Mouse (Mus musculus) neural tube, embryonic 12.5 days (tissue): Measurements from ENCODE around the gene Thoc7. TPM values are rescaled to one million over a fixed set of nuclear protein-coding genes. Genes with fewer than 3 reads are reported as not detected.

Experiments
- ATAC-seq: fragments of 200-750 bp; cut with Nextera tagmentation; 2 replicates; pipeline ENCODE4 v1.8.0; 2017; ENCODE audit warnings: low read depth, mild to moderate bottlenecking, moderate TSS enrichment, moderate library complexity; ENCODE audit not compliant: low FRiP score
- H3K27ac ChIP-seq: fragments of 300-500 bp; sonication (generic); 2 replicates; pipeline ENCODE4 v1.5.1; 2016
- H3K27me3 ChIP-seq: fragments of 300-500 bp; sonication (generic); replicated peaks from 2 replicates; pipeline ENCODE4 v1.6.1; 2016; ENCODE audit warnings: mild to moderate bottlenecking
- H3K36me3 ChIP-seq: fragments of 300-500 bp; sonication (generic); 2 replicates; pipeline ENCODE4 v1.6.1; 2016; ENCODE audit warnings: mild to moderate bottlenecking
- H3K4me1 ChIP-seq: fragments of 300-500 bp; sonication (generic); 2 replicates; pipeline ENCODE4 v1.6.1; 2016
- H3K4me2 ChIP-seq: fragments of 300-500 bp; sonication (generic); replicated peaks from 2 replicates; pipeline ENCODE4 v1.6.1; 2016; ENCODE audit warnings: mild to moderate bottlenecking
- H3K4me3 ChIP-seq: fragments of 300-500 bp; sonication (generic); 2 replicates; pipeline ENCODE4 v1.5.1; 2016
- H3K9ac ChIP-seq: fragments of 300-500 bp; sonication (generic); 2 replicates; pipeline ENCODE4 v1.6.1; 2016; ENCODE audit warnings: mild to moderate bottlenecking
- H3K9me3 ChIP-seq: fragments of 300-500 bp; sonication (generic); 2 replicates; pipeline ENCODE4 v1.6.1; 2016; ENCODE audit warnings: mild to moderate bottlenecking
- WGBS: fragments of 180-500 bp; shearing (Covaris S2); methylation state at CpG from one replicate; pipeline ENCODE4 v1.1.7; 2016; 5-methylcytosine and 5-hydroxymethylcytosine counted together
- polyA plus RNA-seq: library from polyadenylated mRNA; unstranded; fragments of >200 nt; fragmentation: Nextera tagmentation; extraction: Ambion mirVana; gene quantifications from 2 replicates; pipeline ENCODE4 v1.2.1, GENCODE M21; 2016

Thoc7 gene
- polyA plus RNA-seq, 1 experiment from 2014 or later = 190 TPM

DNA sequence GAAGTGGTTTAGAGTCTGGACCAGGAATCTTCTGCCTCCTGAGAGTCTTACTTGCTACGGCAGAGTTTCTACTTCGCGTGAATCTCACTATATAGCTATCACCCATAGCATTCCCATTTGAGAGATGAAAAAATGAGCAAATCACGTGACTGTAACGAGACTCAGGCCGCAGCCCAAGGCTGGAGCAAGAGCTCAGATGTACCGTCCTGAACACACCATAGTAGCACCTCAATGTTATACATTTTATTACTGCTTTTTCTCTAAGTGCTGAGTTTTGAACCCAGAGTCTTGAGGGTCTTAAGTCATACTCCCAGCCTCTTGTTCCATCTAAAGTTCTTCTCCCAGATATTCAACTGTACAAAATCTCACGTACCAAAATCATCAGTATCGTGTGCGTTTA is 44.4 kb downstream of the Thoc7 start:
- WGBS = 91% methylated on average over 10 of the region's 10 CpGs
- Histone ChIP-seq H3K4me3 (no peak overlapping the region), H3K27ac (no peak overlapping the region), H3K36me3 (no peaks in the 10 kb centered on the region), H3K4me1 (no peaks in the 10 kb centered on the region), H3K9me3 (no peaks in the 10 kb centered on the region), H3K27me3 (no peaks in the 10 kb centered on the region), H3K4me2 (no peak overlapping the region), H3K9ac (no peak overlapping the region)
- peak; percentile 25; the same call in 1 of the 2 replicates for ATAC-seq

DNA sequence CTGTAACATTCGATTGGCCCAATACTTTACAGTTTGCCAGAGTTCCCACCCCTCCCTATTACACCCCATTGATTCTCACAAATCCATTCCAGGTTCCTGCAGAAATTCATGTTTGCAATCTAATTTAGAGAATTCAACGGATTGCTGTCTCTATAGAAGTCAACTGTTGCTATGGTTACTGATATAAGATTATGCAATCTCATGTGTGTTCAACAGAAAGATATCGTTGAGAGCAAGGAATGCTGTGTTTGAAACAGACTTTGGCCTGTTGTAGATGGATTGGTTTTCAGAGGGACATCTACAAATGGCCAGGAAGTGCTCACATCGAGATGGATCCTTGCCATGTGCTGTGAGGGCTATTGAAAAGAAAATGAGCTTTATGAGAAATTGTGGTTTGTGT is 46.4 kb downstream of the Thoc7 start:
- WGBS = 90% methylated on average over 4 of the region's 4 CpGs

DNA sequence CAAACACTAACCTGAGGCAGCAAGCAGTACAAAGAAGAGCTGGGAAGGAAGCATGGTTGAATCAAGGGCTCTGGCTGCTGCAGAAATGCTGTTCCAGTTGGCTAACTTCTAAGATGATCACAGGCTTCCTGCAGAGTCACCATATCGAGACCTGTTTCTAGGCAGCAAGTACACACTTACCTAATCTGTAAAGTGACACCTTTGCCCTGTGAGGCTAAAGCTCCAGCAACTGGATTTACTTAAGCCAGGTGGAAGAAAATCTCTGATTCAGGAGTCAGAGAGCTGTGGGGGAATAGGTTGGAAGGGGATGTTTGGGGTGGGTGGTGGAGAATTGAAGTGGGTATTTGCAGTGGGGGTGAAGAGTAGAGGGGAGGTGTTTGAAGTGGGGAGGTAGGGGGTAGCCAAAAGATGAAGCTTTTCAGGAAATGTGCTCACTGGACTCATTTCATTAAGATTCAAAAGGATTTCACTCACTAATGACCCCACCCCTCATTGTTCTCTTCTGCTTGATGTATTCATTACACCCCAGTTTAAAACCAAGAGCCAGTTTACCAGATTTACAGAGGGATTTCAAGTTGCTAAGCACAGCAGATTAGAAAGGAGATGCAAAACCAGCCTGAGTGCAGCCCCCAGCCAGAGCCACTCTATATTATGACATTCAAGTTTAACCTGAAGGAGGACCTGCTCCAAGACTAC is 47.1 kb downstream of the Thoc7 start, which contains the start of gene Gm281:
Gene Gm281 (minus strand): TSS at position 92 of the 696 bp plus-strand sequence.
- H3K36me3 ChIP-seq = no peaks in the 10 kb centered on the region
- no peak for ATAC-seq
- no peak within 1 kb of the TSS for H3K9ac ChIP-seq
- H3K4me1 ChIP-seq = no peaks in the 10 kb centered on the region
- WGBS = 63% methylated on average over 1 of the region's 1 CpGs
- H3K27ac ChIP-seq = no peak within 1 kb of the TSS
- no peak within 1 kb of the TSS for H3K4me2 ChIP-seq
- no peaks in the 10 kb centered on the region for H3K9me3 ChIP-seq
- H3K4me3 ChIP-seq = no peak within 1 kb of the TSS
- H3K27me3 ChIP-seq = no peaks in the 10 kb centered on the region

More for the DNA sequence above, 46.4 kb downstream of the Thoc7 start:
- Histone ChIP-seq H3K9ac (no peak overlapping the region), H3K4me1 (no peaks in the 10 kb centered on the region), H3K9me3 (no peaks in the 10 kb centered on the region), H3K27me3 (no peaks in the 10 kb centered on the region), H3K4me2 (no peak overlapping the region), H3K27ac (no peak overlapping the region), H3K36me3 (no peaks in the 10 kb centered on the region), H3K4me3 (no peak overlapping the region)
- no peak for ATAC-seq

DNA sequence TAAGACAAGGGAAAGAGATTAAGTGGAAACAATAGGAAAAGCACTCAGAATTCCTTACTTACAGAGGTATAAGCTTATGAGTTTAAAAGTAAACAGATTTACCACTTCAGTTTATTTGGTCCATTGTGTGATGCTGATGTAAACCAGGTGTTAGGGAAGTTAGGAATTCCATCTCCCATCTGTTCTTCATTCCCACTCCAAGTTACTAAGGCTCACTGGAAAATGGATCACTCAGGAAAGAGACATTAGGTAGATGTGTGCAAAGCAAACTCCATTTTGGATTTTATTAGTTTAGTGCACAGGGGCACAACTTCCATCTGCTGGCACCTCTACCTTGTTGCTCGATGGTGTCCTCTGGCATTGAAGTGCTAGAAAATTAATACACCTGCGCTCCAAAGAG is 51.5 kb downstream of the Thoc7 start:
- no peak overlapping the region for H3K4me2 ChIP-seq
- H3K4me3 ChIP-seq = no peak overlapping the region
- H3K36me3 ChIP-seq = no peaks in the 10 kb centered on the region
- ATAC-seq = no peak
- H3K27me3 ChIP-seq = no peaks in the 10 kb centered on the region
- no peak overlapping the region for H3K9ac ChIP-seq
- 90% methylated on average over 2 of the region's 2 CpGs for WGBS
- no peaks in the 10 kb centered on the region for H3K9me3 ChIP-seq
- H3K4me1 ChIP-seq = no peaks in the 10 kb centered on the region
- H3K27ac ChIP-seq = no peak overlapping the region

DNA sequence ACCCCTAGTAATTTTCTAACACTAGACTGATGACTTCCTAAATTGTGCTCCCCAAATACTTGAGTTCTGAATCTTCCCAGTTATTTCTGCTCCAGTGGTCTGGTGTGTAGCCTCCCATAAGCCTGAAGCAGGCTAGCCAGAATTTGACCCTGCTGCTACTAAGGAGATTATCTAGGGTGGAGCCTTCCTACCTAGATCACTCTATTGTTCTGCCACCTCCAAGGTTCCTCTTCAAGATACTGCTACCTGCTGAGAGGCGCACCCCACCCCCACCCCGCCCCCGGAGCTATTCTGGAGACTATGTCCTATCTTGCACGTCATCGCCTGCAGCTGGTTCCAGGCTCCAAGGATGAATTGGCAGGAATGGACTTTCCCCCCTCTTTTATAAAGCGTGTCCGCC is 54.5 kb downstream of the Thoc7 start:
- no peaks in the 10 kb centered on the region for H3K9me3 ChIP-seq
- ATAC-seq = no peak
- 90% methylated on average over 7 of the region's 7 CpGs for WGBS
- H3K27me3 ChIP-seq = no peaks in the 10 kb centered on the region
- no peaks in the 10 kb centered on the region for H3K4me1 ChIP-seq
- H3K4me2 ChIP-seq = no peak overlapping the region
- no peak overlapping the region for H3K9ac ChIP-seq
- no peak overlapping the region for H3K4me3 ChIP-seq
- H3K27ac ChIP-seq = no peak overlapping the region
- no peaks in the 10 kb centered on the region for H3K36me3 ChIP-seq

DNA sequence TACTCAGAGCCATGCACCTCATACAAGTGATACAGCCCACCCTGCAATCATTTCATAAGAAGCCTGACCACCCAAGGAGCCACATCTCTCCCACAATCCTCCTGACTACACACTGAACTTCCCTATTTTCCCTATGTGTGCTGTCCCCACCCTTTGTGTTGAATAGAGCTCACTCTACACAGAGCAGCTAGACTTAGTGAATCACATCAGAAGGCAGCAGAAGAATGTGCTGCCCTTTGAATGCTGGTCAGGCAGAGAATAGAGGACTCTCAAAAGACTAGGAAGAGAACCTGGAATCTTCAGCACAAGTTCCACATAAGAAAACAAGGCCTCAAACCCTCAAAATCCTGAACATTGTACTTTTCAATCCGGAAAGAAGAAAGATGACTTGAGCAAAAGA is 55.2 kb downstream of the Thoc7 start:
- Histone ChIP-seq H3K9me3 (no peaks in the 10 kb centered on the region), H3K4me2 (no peak overlapping the region), H3K4me3 (no peak overlapping the region), H3K36me3 (no peaks in the 10 kb centered on the region), H3K9ac (no peak overlapping the region), H3K27me3 (no peaks in the 10 kb centered on the region), H3K4me1 (no peaks in the 10 kb centered on the region), H3K27ac (no peak overlapping the region)
- no peak for ATAC-seq
- WGBS = 93% methylated on average over 1 of the region's 1 CpGs

DNA sequence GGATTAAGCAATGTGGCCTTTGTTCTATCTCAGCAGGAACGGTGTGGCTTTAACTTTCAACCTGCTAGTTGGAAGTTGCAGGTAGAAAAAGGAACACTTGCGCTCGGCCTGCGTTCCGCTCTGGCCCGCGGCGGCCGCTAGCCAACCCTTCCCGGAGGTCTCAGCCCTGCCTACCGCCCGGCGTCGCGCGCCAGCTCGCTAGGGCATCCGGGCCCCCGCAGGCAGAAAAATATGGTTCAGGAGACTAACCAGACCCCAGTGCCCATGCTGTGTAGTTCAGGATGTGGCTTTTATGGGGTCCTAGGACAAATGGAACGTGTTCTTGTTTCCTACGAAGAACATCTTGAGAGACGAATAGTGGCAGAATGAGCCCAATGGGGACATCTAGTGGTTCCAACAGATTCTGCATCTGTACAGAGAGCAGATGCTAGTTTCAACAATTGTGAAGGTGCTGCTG is 60.0 kb downstream of the Thoc7 start:
- no peak overlapping the region for H3K27ac ChIP-seq
- WGBS = under 1% methylated on average over 22 of the region's 22 CpGs
- H3K27me3 ChIP-seq = no peaks in the 10 kb centered on the region
- peak overlapping the region; percentile 73; the same call in 1 of the 2 replicates for H3K9ac ChIP-seq
- H3K4me3 ChIP-seq = peak overlapping the region; percentile 49
- ATAC-seq = peak; percentile 86
- no peaks in the 10 kb centered on the region for H3K4me1 ChIP-seq
- no peaks in the 10 kb centered on the region for H3K36me3 ChIP-seq
- H3K4me2 ChIP-seq = peak overlapping the region; percentile 81
- no peaks in the 10 kb centered on the region for H3K9me3 ChIP-seq

Other genes starting within 250 kb of the Thoc7 start
- gene Gm281, start 47.4 kb downstream of the Thoc7 start, polyA plus RNA-seq = 0.06 TPM in 1 of 2 replicates, not detected in the other
- 3.8 and 3.9 TPM in 2 replicates for gene Atxn7, start 412 bp downstream of the Thoc7 start, polyA plus RNA-seq
- 283 and 288 TPM in 2 replicates for gene Psmd6, start 159.1 kb upstream of the Thoc7 start, polyA plus RNA-seq
- not detected in 2 replicates for gene Olfr720, start 225.0 kb upstream of the Thoc7 start, polyA plus RNA-seq